Mouse (Mus musculus): Measurements from ENCODE around the gene Tpt1.

- no peak for TF ChIP-seq CTCF (IDR thresholded peaks at IDR 0.05; ENCODE audit: control insufficient read depth, insufficient read depth, insufficient replicate concordance, low read depth, low read length)
- no peak for TF ChIP-seq POLR2A (IDR thresholded peaks at IDR 0.05; ENCODE audit: control insufficient read depth, low read depth, low read length)
Measured at GRCm38 (mm10) chr14:75862701-75863100, 17.8 kb downstream of the Tpt1 start.
